Comparison of ENCODE assay signal across 14 mouse cellular contexts in genomic region chr14:117651938-117652337, GRCm38 (mm10).
"Had no signal": no experiment of that assay in that cellular context is flagged by ENCODE, and none has a peak within 500 bp of the region (broad histone marks: within the 10 kb centered on the region; RNA-seq: fewer than 3 reads in every experiment).

No protein-coding gene starts in this region.

- H3K4me1 ChIP-seq: liver, embryonic 15.5 days; neural tube, embryonic 15.5 days had no signal

- H3K27ac ChIP-seq: limb, embryonic 13.5 days; liver, embryonic 15.5 days; midbrain, embryonic 10.5 days; neural tube, embryonic 15.5 days had no signal

- H3K9ac ChIP-seq: limb, embryonic 13.5 days; liver, embryonic 15.5 days; lung, embryonic 14.5 days; neural tube, embryonic 15.5 days had no signal

- H3K36me3 ChIP-seq: limb, embryonic 13.5 days; liver, embryonic 15.5 days; midbrain, embryonic 10.5 days; neural tube, embryonic 15.5 days had no signal

- H3K9me3 ChIP-seq: limb, embryonic 13.5 days; liver, embryonic 15.5 days; midbrain, embryonic 10.5 days; neural tube, embryonic 15.5 days had no signal

- H3K4me3 ChIP-seq: limb, embryonic 13.5 days; liver, embryonic 15.5 days; midbrain, embryonic 10.5 days; myocyte; neural tube, embryonic 15.5 days had no signal

- DNase-seq: kidney, adult 18-20 months; left cerebral cortex, postnatal 4 days; lung, postnatal 4 days; midbrain, embryonic 14.5 days; right cerebral cortex, adult 18-20 months; right cerebral cortex, postnatal 25 days; thymus, adult 18-20 months; thymus, postnatal 25 days had no signal

- H3K27me3 ChIP-seq: limb, embryonic 13.5 days; liver, embryonic 15.5 days; neural tube, embryonic 15.5 days had no signal

- H3K4me2 ChIP-seq: limb, embryonic 13.5 days; liver, embryonic 15.5 days; lung, embryonic 14.5 days; neural tube, embryonic 15.5 days had no signal
